Mouse (Mus musculus) lung, postnatal 14 days (tissue): ENCODE data around the gene Trak1.
"Not testable (repeated sequence)": the region's sequence is repeated elsewhere in the genome, so short reads cannot be mapped to it uniquely, and the experiment has no call there.

Experiments used
- DNase-seq: peaks from one replicate; pipeline ENCODE4 v3.0.0; 2021

Gene Trak1

GRCm38 (mm10) chr9:121321118-121321517, 23.8 kb downstream of the Trak1 start:
- no peak for DNase-seq

GRCm38 (mm10) chr9:121322034-121322433, 24.7 kb downstream of the Trak1 start:
- no peak for DNase-seq

DNA sequence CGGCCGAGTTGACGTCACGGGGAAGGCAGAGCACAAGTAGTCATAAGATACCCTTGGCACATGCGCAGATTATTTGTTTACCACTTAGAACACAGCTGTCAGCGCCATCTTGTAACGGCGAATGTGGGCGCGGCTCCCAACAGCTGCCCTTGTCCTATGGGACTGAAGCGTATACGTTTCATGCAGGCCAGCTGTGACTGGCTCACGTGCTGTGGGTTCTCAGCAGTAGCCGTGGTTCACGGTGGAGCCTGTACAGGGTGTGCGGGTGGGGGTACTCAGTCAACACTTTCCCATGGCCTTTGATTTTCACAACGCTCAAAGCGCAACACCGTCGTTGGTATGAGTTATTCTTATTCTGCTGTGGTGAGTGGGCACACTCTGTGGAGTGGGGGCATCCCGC, 31.0 kb downstream of the Trak1 start:
- not testable (repeated sequence) for DNase-seq

GRCm38 (mm10) chr9:121329181-121329580, 31.9 kb downstream of the Trak1 start:
- no peak for DNase-seq

DNA sequence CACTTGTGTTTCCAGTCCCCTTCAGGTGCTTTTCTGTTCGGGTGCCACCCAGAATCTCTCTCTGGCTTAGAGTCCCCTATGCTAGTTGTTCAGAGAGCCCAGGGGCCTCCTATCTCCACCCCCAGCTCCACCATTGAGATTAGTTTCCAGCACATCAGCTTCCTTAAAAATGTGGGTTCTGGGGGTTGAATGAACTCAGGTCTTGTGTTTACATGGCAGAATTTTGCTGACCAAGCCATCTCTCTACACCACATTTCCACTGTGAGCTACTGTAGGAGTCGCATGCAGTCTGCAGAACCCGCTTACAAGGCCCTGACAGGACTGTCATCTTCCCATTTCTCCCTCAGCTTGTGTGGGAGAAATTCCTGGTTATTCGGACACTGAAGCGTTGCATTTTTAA, 32.8 kb downstream of the Trak1 start:
- no peak for DNase-seq

GRCm38 (mm10) chr9:121331438-121331837, 34.1 kb downstream of the Trak1 start:
- DNase-seq, result no peak

- peak; percentile 73 for DNase-seq
Measured at GRCm38 (mm10) chr9:121331878-121332630, 34.8 kb downstream of the Trak1 start.

DNA sequence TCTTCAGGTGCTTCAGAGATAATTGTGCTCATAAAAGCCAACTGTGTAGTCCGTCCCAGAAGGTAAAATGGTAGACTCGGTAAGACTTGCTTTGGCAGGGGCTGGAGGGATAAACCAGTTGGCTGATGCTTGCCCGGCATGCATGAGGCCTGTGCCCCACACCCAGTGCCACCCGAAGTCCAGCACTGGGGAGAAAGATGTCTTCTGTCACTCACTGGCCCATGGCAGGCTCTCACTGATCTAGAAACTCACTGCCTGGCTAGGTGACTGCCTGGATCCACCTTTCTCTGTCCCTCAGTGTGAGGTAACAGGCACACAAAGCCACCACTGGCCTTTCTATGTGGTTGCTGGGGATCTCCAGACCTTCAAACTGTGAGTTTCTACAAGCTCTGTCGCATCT, 36.3 kb downstream of the Trak1 start:
- DNase-seq, result no peak

DNA sequence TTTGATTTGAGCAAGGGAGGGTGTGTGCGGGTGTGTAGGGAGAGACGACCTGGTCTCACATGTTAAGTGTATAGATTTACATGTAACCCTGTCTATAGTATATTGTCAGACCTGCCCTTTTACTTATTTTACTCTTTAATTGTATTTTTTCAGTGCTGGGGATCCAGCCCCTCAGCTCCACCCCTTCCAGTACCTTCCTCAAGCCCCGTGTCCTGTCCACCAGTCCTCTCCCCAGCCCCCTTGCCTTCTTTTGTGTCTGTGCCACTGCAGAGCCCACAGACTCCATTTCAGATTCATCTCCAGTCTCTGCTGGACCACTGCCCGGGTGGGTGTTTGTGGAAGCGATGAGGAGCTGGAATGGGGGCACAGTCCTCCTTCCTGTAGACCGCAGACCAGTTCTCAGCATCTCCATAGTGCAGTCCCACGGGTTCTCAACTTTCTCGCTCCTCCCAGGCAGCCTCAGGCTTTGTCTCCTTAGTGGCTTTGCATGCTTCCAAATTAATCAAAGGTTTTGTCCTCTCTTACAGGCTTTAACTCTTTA, 37.1 kb downstream of the Trak1 start:
- DNase-seq, result no peak

DNA sequence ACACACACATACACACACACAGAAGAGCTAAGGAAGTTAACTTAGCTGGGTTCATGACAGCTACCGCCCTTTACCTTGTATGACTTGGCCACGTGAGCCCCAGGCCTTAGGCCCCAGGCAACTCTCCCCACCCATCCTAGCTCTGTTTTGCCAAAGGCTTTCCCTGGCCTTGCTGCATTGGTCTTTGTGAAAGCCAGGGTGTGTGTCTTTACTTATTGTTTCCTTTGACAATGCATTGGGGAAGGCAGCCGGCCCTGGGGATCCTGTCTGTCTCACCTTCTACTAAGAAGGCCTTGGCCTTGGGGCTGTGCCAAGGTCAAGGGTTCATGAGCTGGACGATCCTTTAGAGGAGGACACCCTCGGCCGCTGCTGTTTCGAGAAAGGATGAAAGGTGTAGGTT, 38.3 kb downstream of the Trak1 start:
- DNase-seq, result no peak

DNA sequence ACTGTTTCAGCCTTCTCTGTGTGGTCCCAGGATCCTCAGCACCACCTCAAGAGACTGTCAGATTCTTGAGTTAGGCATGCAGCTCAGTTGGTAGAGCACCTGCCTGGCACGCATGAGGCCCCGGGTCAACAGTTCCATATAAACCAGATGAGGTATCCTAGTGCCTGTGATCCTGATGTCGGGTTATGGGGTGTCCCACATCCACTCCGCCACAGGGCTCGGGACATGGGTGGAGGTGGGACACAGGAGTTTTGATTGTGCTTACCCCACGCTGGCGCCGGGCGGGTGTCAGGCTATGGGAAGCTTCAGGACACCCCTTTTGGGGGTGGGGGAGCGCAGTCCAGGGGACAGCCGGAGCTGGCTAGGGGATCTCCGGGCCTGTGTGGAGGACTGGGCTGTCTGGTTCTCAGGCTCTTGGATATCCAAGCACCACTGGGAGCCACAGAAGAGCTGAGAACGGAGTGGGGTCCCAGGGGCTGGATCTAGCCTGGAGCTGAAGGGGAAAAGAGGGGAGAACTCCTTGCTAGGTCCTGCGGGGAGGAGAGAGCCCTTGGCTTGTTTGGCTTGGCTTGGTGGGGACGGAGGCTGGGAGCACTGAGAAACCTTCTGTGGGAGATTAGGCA, 39.1 kb downstream of the Trak1 start:
- no peak for DNase-seq

GRCm38 (mm10) chr9:121337216-121337937, 40.1 kb downstream of the Trak1 start:
- DNase-seq, result peak; percentile 65

DNA sequence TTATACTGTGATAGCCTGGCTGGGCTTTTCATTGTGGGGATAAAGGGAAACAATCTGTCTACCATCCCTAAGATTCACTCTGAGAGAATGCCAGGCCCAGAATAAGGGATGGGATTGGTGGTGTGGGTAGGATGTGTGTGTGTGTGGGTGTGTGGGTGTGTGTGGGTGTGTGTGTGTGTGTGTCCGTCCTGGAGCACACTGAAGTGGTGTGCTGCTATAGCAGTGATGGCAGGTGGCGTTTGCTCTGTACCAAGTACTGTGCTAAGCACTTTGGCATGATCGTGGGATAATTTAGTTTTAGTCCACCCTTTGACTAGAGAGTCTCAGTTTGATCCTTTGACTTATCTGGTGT, 40.6 kb downstream of the Trak1 start:
- DNase-seq, result no peak

DNA sequence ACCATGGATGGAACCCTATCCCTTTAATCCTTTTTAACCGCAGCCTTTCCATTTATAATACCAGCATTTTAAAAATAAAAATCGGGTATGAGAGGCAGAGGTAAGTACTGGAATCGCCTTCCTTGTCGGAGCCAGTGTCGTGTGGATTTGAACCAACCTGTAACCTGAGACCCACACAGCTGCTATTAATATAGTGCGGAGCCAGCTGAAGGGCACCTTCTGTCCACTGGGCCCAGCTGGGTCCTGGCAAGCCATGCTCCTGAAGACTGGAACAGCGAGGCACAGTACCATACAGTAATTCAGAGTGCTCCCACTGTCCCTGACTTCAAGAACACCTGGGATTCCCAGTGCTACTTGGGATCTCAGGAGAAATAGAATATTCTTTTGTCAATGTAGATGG, 44.5 kb downstream of the Trak1 start:
- no peak for DNase-seq

- DNase-seq, result no peak
Measured at GRCm38 (mm10) chr9:121342510-121343110, 45.3 kb downstream of the Trak1 start.

DNA sequence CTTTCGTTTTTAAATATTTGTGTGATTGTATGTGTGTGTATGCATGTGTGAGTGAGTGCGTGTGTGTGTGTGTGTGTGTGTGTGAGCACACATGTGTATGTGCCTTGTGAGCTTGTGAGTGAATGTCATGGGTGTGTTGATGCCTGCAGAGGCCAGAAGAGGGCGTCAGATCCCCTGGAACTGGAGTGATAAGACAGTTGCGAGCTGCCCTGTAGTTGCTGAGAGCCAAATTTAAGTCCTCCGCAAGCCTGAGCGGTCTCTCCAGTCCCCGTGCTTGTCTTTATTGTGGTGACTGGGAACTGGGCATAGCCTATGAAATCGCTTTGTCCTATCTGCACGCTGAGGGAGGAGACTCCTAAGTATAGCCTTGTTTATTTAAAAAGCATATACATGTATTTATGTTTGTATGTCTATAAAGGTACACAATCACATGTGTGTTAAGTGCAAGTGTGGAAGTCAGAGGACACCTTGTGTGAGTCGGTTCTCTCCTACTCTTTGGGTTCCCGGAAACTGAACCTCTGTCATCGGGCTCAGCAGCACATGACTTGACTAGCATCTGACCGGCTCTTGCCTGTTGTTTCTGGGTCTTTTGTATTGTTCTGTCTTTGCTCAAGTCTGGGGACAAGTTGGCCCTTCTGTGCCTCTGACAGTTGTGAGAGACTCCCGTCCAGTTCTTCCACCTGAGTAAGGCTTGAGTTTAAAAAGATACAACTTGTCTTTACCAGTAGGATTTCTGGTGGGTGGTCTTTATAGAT, 46.0 kb downstream of the Trak1 start:
- no peak for DNase-seq

GRCm38 (mm10) chr9:121344344-121344743, 47.0 kb downstream of the Trak1 start:
- no peak for DNase-seq

GRCm38 (mm10) chr9:121345427-121346130, 48.3 kb downstream of the Trak1 start:
- DNase-seq, result no peak

DNA sequence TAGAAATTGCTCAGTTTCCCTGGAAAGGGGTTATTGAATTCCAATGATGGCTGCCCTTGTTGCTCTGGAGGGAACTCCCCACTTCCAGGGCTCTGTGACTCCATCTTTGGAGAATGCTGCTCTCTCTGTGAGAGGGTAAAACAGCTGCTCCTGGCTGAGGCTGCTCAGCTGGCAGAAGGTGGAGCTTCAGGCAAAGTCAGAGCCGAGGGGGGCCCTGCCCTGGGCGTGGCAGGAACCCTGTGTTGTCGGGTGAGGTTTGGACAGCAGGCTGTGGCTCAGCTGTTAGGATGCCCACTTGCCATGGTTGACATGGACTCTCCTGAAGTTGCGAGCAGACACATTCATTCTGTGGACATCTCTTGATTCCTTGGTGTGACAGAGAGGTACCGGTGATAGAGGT, 49.3 kb downstream of the Trak1 start:
- DNase-seq, result no peak

DNA sequence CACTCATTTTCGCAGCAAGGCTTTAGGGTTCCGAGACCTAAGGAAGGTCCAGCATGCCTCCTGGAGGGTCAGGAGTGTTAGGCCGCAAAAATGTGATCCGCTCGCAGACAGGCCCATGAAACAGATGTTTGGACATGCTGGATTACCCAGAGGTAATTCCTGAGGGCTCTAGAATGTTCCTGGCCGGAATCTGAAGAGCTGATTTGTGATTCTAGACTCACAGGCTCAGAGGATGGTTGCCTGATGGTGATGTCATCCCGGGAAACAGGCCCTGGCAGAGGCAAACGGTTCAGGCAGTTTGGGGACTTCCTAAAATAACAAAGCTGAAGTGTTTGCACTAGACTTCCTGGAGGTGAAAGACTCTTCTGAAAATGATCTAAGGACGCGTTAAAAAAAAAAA, 50.7 kb downstream of the Trak1 start:
- DNase-seq, result peak; percentile 78

- no peak for DNase-seq
Measured at GRCm38 (mm10) chr9:121348476-121348875, 51.2 kb downstream of the Trak1 start.

GRCm38 (mm10) chr9:121349111-121349510, 51.8 kb downstream of the Trak1 start:
- no peak for DNase-seq
